Mouse (Mus musculus) gastrocnemius, adult 2 months (tissue): Measurements from ENCODE around the gene Myh6. TPM values are rescaled to one million over a fixed set of nuclear protein-coding genes. Genes with fewer than 3 reads are reported as not detected.

Experiments used
- DNase-seq: peaks from one replicate; pipeline ENCODE4 v3.0.0; 2022
- H3K27ac ChIP-seq: fragments of 200-600 bp; 2 replicates; pipeline ENCODE4 v1.8.1; 2022; ENCODE audit warnings: mild to moderate bottlenecking
- H3K4me3 ChIP-seq: fragments of 200-600 bp; 2 replicates; pipeline ENCODE4 v1.8.1; 2022; ENCODE audit warnings: mild to moderate bottlenecking, moderate library complexity
- CTCF ChIP-seq: fragments of 200-600 bp; IDR thresholded peaks from 2 replicates; pipeline ENCODE4 v1.8.1; 2022; ENCODE audit warnings: antibody characterized with exemption, mild to moderate bottlenecking, moderate library complexity
- intact Hi-C: fragments of 180-260 bp; cut with DNase I; formaldehyde crosslinking; loops from one replicate; pipeline ENCODE4 v1.15.1; 2025
- total RNA-seq, 2 experiments: library from RNA; stranded (reverse); gene quantifications; 2 replicates each; pipeline ENCODE4 v1.2.3; 2021

The Myh6 gene
- total RNA-seq, 2 experiments from 2014 or later = 109 to 348 TPM

DNA sequence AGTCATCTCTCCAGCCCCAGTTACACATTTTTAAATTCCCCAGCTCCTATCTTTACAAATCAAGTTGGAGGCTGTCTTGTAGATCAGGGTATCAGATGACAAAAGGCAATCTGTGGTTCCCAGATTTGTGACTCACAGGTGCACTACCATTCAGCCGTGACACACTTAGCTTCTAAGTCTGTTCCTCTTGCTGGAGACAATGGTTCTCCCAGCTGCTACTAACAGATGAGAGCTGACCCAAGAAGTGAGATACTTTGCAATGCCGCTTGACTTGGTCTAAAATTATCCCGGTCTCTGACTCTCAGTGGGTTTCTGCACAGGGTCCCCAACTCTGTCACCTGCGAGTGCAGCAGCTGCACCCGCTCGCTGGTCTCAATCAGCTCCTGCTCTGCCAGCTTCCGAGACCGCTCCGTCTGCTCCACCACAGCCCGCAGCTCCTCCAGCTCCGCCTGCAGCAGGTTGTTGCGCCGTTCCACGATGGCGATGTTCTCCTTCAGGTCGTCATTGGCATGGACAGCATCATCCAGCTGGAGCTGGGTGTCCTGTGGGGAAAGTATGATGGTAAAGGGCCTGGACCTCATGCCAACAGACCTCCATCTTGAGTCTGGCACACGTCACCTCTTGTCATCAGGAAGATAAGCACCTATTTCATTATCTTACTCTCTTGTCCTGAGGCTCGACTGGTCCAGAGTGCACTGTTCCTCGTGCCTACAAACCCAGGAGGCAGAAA is 20.6 kb downstream of the Myh6 start:
- Histone ChIP-seq H3K4me3 (no peak overlapping the region), H3K27ac (no peak overlapping the region)
- intact Hi-C loops = no loop called here
- no peak for TF ChIP-seq CTCF
- no peak for DNase-seq

DNA sequence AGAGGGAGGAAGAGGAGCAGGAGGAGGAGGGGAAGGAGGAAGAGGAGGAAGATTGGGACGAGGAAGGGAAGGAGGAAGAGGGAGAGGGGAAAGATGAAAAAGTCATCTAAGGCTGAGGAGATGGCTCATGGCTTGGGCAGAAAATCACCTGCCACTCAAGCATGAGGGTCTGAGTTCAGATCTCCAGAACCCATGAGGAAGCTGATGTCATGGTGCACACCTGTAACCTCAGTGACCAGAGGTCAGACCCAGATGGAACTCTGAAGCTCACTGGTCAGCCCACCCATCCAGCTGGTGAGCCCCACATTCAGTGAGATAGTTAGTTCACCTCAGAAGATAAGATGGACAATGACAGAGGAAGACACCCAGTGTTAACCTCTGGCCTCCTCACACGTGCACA is 21.8 kb downstream of the Myh6 start:
- H3K4me3 ChIP-seq = no peak overlapping the region
- no peak for TF ChIP-seq CTCF
- intact Hi-C loops = no loop called here
- DNase-seq = no peak
- H3K27ac ChIP-seq = no peak overlapping the region

DNA sequence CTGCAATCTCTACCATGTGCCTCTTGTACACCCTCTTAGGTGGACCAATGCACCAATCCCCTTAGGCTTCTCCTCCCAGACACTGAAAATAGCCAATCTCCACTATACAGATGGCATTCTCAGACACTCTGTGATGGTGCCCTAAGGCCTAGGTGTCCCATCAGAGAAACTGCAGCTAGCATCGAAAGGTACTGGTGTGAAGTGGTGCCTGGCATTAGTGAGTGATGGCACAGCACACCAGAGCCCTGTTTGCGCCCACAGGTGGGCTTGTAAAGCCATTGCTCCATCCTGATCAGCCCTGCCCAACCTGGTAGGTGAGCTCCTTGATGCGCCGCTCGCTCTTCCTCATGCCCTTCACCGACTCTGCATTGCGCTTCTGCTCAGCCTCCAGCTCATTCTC is 22.8 kb downstream of the Myh6 start:
- no peak for TF ChIP-seq CTCF
- no peak overlapping the region for H3K4me3 ChIP-seq
- intact Hi-C loops = no loop called here
- DNase-seq = no peak
- H3K27ac ChIP-seq = no peak overlapping the region

DNA sequence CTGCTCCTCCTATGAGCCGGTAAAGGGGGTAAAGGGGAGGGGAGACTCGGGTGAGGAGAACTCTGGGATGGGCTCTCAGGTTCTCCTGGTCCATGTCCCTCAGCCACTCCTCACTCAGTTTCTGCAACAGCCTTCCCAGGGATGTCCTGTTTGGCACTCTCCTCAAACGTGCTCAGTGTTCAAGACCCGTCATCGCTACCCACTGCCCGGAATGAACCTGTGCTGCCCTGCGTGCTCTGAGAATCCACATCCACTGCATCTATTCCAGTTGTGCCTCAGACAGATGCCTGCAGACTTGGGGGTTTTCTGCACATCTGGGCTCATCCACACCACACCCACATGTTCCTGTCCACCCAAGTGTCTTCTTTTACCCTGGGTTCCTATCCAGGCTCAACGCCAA is 24.2 kb downstream of the Myh6 start:
- Histone ChIP-seq H3K27ac (no peak overlapping the region), H3K4me3 (no peak overlapping the region)
- TF ChIP-seq CTCF = no peak
- DNase-seq = no peak
- intact Hi-C loops = no loop called here

DNA sequence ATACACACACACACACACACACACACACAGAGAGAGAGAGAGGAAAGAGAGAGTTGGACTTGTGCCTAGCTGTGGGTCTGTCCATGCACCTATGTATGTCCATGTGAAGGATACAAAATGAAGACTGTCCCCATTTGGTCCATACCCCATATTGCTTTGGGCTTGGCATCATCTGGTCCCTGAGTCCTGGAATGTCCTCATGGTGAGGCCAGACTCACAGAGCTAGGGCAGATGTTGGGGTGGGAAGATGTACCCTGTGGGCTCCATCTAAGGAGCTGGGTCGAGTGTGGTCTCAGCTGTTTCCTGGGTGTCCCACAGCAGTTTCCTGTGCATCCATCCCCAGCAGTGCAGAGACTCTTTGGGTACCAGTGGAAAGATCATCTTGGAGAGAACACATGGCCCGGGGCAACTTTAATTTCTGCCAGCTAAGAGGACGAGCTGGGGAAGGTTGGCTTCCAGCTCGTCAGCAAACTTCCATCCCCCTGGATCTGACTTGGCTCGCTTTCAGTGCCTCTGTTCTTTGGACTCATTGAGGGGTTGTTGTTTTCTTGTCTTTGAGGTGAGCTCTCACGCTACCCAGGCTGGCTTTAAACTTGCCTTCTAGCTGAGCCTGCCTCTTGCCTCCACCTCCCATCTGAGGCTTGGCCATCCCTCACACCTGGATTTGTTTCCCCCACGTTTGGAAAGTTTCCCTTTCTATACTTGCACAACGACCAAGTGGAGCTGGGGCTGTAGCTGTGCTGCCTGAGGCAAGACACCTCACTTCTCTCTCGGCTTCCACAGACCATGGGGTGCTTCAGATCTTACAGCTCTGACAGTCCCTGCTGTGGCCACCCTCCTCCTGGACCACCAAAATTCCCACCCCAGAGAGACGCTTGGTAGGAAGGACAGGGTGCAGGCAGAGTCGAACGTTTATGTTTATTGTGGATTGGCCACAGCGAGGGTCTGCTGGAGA is 25.4 kb downstream of the Myh6 start:
- intact Hi-C loops = no loop called here
- TF ChIP-seq CTCF = no peak
- Histone ChIP-seq H3K4me3 (no peak overlapping the region), H3K27ac (no peak overlapping the region)
- no peak for DNase-seq

DNA sequence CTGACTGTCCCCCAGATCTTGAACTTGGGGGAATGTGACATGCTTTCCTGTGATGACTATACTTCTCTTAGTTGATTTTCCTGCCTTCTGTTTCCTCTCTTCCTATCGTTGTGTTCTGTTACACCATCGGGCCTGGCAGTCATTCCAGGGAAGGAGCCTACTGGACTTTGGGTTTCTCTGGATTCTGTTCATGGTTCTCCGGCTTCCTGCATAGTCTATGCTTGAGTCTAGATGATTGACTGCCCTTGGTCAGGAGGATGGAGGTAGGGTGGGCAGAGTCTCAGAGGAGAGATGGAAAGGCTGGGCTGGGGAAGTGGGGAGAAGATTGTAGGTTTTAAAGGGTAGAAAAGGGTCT is 26.6 kb downstream of the Myh6 start:
- no peak for DNase-seq
- no peak for TF ChIP-seq CTCF
- intact Hi-C loops = no loop called here
- no peak overlapping the region for H3K27ac ChIP-seq
- H3K4me3 ChIP-seq = no peak overlapping the region

DNA sequence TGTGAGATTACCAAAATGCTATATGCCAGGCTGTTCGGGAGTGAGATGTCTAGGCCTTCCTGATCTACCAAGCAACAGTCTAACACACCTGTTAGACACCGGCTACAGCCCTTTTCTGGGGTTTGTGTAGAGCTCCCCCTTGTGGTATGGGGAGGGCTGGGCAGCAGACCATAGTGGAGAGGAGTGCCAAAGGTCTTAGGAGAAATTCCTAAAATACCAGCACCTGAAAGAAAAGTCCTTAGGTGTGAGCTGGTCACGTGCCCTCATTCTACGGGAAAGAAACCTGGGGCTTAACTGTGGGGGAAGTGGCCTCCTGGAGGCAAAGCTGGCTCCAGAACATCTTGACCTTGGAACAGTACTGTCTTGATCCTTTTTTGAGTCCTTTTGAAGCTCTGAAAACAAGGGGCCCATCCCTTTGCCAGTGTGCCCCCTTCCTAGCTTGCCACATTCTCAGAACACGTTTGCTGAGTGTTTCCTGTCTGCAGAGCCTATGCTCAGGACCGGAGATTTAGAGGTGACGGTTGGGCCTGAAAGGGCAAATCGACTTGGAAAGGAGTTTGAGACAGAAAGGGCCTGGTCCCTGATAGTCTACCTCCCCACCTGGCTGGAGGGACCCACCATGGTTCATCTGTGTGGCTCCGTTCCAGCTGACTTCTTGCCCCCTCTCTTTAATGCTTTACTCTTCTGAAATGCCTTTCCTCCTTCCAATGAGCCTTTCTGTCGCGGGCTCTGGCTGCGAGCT is 27.1 kb downstream of the Myh6 start:
- no peak overlapping the region for H3K27ac ChIP-seq
- H3K4me3 ChIP-seq = no peak overlapping the region
- intact Hi-C loops = loop anchor here (1.0 to 2.0 kb wide), 2 partner anchors 39 to 95 kb away; no protein-coding TSS in a partner anchor
- DNase-seq = peak; percentile 67
- TF ChIP-seq CTCF = peak; percentile 95

DNA sequence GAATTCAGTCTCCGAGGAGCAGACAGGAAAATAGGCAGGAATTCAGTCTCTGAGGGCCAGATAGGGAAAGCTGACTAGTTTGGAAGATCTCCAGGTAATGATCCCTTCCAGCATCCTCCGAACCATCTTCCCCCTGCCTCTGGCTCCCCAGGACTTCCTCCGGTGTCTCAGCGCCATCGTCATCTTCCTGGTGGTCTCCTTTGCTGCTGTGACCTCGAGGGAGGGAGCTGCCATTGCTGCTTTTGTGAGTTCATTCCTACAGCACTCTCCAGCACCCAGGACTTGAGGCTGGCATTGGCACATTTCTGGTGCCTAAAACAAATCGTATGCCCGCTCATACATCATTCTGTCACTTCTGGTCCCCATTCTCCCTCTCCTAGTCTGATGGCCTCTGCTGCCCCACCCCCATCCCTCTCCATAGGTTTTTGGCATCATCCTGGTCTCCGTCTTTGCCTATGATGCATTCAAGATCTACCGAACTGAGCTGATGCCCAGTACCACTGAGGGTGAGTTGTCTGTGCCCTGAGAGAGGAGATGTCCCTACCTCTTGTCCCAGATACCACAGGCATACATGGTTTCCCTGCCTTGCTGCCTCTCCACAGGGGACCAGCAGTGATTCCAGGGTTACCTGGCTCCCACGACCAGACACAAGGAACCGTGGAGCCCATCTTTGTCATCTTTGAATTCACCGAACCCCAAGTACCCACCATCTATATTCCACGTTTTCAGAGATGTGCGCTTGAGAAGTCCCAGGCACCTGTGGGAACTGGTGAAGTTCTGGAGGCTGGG is 28.1 kb downstream of the Myh6 start:
- Histone ChIP-seq H3K4me3 (no peak overlapping the region), H3K27ac (no peak overlapping the region)
- TF ChIP-seq CTCF = no peak
- no peak for DNase-seq
- intact Hi-C loops = loop anchor here (1.0 to 2.0 kb wide), 2 partner anchors 38 to 94 kb away; no protein-coding TSS in a partner anchor

DNA sequence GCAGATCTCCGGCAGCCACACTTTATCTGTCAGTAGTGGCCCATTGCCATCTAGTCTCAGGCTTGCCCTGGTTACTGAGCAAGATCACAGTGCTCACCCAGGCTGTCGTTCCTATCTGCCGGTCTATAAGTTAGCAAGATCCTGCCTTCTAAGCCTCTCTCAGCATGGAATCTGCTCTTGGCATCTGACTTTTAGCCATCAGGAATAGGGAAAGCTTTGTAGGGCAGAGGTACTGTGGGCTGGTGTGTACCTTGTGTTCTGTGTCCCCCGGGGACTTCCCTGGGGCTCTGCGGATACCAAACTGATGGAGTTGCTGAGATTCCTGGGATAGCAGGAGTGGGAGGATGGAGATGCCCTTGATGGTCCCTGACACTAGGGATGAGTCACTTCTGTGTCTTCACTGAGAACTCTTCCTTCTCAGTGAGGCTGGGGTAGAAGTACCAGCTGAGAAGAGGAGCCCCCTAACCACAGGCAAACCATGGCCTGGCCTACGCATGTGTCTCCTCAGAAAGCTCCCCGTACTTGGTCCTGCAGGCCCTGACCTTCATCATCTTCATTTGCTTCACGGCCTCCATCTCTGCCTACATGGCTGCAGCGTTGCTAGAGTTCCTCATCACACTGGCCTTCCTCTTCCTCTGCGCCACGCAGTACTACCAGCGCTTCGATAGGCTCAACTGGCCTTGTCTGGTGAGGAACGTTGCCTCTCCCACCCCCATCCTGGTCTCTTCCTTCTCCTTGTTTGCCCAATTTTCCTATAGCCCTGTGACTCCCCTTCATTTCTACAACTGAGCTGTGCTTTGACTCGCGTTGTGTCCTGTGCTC is 29.2 kb downstream of the Myh6 start:
- intact Hi-C loops = loop anchor here (2.0 kb wide), 1 partner anchor 93 kb away; no protein-coding TSS in a partner anchor
- H3K4me3 ChIP-seq = no peak overlapping the region
- no peak overlapping the region for H3K27ac ChIP-seq
- no peak for DNase-seq
- TF ChIP-seq CTCF = no peak

DNA sequence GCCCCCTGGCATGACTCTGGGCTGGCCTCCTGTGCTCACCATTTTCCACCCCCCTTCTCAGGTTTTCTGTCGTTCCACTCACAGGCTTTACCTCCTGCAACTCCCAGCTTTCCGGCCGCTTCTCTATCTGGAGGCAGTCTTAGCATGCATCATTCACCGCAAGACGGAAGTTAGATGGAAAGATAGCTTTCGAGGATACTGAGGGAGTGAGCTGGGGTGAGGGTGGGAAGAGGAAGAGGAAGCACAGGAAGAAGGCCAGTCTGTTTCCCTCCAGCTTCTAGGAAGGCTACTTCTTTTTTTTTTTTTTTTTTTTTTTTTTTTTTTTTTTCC is 29.9 kb downstream of the Myh6 start:
- DNase-seq = no peak
- Histone ChIP-seq H3K27ac (peak overlapping the region; percentile 35; the same call in 1 of the 2 replicates), H3K4me3 (peak overlapping the region; percentile 26)
- intact Hi-C loops = no loop called here
- TF ChIP-seq CTCF = no peak
